Mouse (Mus musculus): ENCODE measurements at regions not wholly inside any gene's neighbourhood (a gene's known extent, or its start where the extent isn't known, plus 50 kb on each side); places are given as distances from the start of the nearest gene placed in this dataset.

DNA sequence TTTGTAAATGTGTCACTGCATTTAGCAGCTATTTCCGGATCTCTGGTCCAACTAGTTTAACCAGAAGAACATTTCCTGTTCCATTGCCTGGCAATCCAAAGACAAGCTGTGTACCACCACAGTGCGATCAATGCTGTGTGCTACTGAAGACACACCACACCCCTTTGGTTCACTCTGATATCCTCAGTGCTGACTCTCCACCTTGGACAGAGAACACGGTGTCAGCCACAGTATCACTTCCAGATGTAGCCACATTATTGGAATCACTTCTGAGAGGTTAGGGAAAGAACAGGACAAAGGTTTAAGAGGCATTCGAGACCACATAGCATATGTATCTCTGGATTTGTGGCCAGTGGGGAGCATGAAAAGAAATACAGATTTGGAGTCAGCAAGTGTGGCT is 264.4 kb upstream of the Cdyl start:
- Histone ChIP-seq H3K27me3 (ENCODE audit: control insufficient read depth, insufficient read depth, low read length) (no peaks in the 10 kb centered on the region), H3K27ac (ENCODE audit: low read depth, low read length) (peak overlapping the region; percentile 46; the same call in 1 of the 2 replicates), H3K36me3 (ENCODE audit: control insufficient read depth, insufficient read depth, low read length) (no peaks in the 10 kb centered on the region), H3K4me2 (no peak overlapping the region; the same call in 1 of the 2 replicates), H3K4me3 (ENCODE audit: low read depth, low read length) (no peak overlapping the region), H3K9ac (ENCODE audit: low read depth, low read length) (no peak overlapping the region), H3K4me1 (ENCODE audit: control insufficient read depth, insufficient read depth, low read length) (peaks cover 9% of the 10 kb centered on the region), H3K9me3 (replicated peaks; ENCODE audit: control insufficient read depth, low read length) (no peaks in the 10 kb centered on the region)
- WGBS (ENCODE audit: insufficient replicate concordance), result 56% methylated on average over 4 of the region's 4 CpGs
- no peak for ATAC-seq (replicated peaks; ENCODE audit: insufficient number of reproducible peaks, low FRiP score, low TSS enrichment)

DNA sequence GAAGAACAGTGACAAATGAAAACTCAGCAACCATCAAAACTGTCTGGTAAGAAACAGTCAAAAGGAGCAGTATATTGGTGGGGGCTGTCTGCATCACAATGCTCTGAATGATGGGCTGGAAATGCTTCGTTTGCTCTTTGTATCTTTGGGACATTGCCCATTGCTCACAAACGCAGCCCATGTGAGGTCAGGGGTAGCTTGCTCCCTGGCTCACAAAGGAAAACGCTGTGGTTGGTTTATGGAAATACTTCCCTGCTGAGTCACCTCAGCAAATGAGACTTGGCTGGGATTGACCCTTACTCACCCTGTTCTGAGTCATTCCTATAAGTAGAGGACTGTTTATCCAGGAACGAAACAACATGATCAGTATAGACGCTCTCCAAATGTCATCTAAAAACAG is 264.0 kb upstream of the Cdyl start:
- Histone ChIP-seq H3K9ac (ENCODE audit: low read depth, low read length) (no peak overlapping the region), H3K4me3 (ENCODE audit: low read depth, low read length) (no peak overlapping the region), H3K27me3 (ENCODE audit: control insufficient read depth, insufficient read depth, low read length) (no peaks in the 10 kb centered on the region), H3K4me1 (ENCODE audit: control insufficient read depth, insufficient read depth, low read length) (peaks cover 9% of the 10 kb centered on the region), H3K9me3 (replicated peaks; ENCODE audit: control insufficient read depth, low read length) (no peaks in the 10 kb centered on the region), H3K36me3 (ENCODE audit: control insufficient read depth, insufficient read depth, low read length) (no peaks in the 10 kb centered on the region), H3K27ac (ENCODE audit: low read depth, low read length) (no peak overlapping the region), H3K4me2 (no peak overlapping the region)
- ATAC-seq (replicated peaks; ENCODE audit: insufficient number of reproducible peaks, low FRiP score, low TSS enrichment), result no peak
- 35% methylated on average over 5 of the region's 5 CpGs for WGBS (ENCODE audit: insufficient replicate concordance)

- H3K27me3 ChIP-seq (ENCODE audit: control insufficient read depth, insufficient read depth, low read length), result no peaks in the 10 kb centered on the region
- no peaks in the 10 kb centered on the region for H3K36me3 ChIP-seq (ENCODE audit: control insufficient read depth, insufficient read depth, low read length)
- H3K4me3 ChIP-seq (ENCODE audit: low read depth, low read length), result no peak overlapping the region
- WGBS (ENCODE audit: insufficient replicate concordance), result 74% methylated on average over 2 of the region's 2 CpGs
- no peak overlapping the region for H3K4me2 ChIP-seq
- no peak for ATAC-seq (replicated peaks; ENCODE audit: insufficient number of reproducible peaks, low FRiP score, low TSS enrichment)
- H3K9me3 ChIP-seq (replicated peaks; ENCODE audit: control insufficient read depth, low read length), result no peaks in the 10 kb centered on the region
- H3K27ac ChIP-seq (ENCODE audit: low read depth, low read length), result no peak overlapping the region
- no peak overlapping the region for H3K9ac ChIP-seq (ENCODE audit: low read depth, low read length)
- peaks cover 9% of the 10 kb centered on the region for H3K4me1 ChIP-seq (ENCODE audit: control insufficient read depth, insufficient read depth, low read length)
These were observed 262.5 kb upstream of the Cdyl start for GRCm38 (mm10) chr13:35397166-35397565.

- no peak overlapping the region for H3K27ac ChIP-seq (ENCODE audit: low read depth, low read length)
- no peak overlapping the region for H3K4me2 ChIP-seq
- no peak overlapping the region for H3K9ac ChIP-seq (ENCODE audit: low read depth, low read length)
- H3K27me3 ChIP-seq (ENCODE audit: control insufficient read depth, insufficient read depth, low read length), result no peaks in the 10 kb centered on the region
- H3K9me3 ChIP-seq (replicated peaks; ENCODE audit: control insufficient read depth, low read length), result no peaks in the 10 kb centered on the region
- H3K4me1 ChIP-seq (ENCODE audit: control insufficient read depth, insufficient read depth, low read length), result peaks cover 9% of the 10 kb centered on the region
- 36% methylated on average over 8 of the region's 8 CpGs for WGBS (ENCODE audit: insufficient replicate concordance)
- H3K4me3 ChIP-seq (ENCODE audit: low read depth, low read length), result no peak overlapping the region
- H3K36me3 ChIP-seq (ENCODE audit: control insufficient read depth, insufficient read depth, low read length), result no peaks in the 10 kb centered on the region
- ATAC-seq (replicated peaks; ENCODE audit: insufficient number of reproducible peaks, low FRiP score, low TSS enrichment), result no peak
These were observed 261.4 kb upstream of the Cdyl start for GRCm38 (mm10) chr13:35398192-35398591.

DNA sequence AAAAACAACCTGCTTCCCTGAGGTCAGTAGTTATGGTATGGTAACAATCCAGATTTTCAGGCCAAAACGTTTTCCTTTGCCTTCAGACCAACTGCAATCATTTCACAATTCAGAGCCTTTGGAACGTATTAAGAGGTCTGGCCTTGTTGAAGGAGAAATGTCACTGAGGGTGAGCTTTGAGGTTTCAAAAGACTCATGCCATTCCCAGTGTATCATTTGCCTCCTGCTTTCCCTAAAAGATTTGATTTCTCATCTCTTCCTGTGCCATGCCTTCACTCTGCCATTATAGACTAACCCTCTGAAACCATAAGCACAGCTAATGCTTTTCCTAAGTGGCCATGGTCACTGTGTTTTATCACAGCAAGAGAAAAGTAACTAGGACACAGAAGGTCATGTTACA is 256.8 kb upstream of the Cdyl start:
- no peak for ATAC-seq (replicated peaks; ENCODE audit: insufficient number of reproducible peaks, low FRiP score, low TSS enrichment)
- Histone ChIP-seq H3K27ac (ENCODE audit: low read depth, low read length) (no peak overlapping the region), H3K9ac (ENCODE audit: low read depth, low read length) (no peak overlapping the region), H3K4me2 (no peak overlapping the region), H3K27me3 (ENCODE audit: control insufficient read depth, insufficient read depth, low read length) (no peaks in the 10 kb centered on the region), H3K4me1 (ENCODE audit: control insufficient read depth, insufficient read depth, low read length) (no peaks in the 10 kb centered on the region), H3K4me3 (ENCODE audit: low read depth, low read length) (no peak overlapping the region), H3K36me3 (ENCODE audit: control insufficient read depth, insufficient read depth, low read length) (no peaks in the 10 kb centered on the region), H3K9me3 (replicated peaks; ENCODE audit: control insufficient read depth, low read length) (no peaks in the 10 kb centered on the region)
- WGBS (ENCODE audit: insufficient replicate concordance), result 81% methylated on average over 2 of the region's 2 CpGs

GRCm38 (mm10) chr13:35404428-35404827 is 255.2 kb upstream of the Cdyl start:
- Histone ChIP-seq H3K27ac (ENCODE audit: low read depth, low read length) (no peak overlapping the region), H3K9ac (ENCODE audit: low read depth, low read length) (no peak overlapping the region), H3K4me3 (ENCODE audit: low read depth, low read length) (no peak overlapping the region), H3K27me3 (ENCODE audit: control insufficient read depth, insufficient read depth, low read length) (no peaks in the 10 kb centered on the region), H3K9me3 (replicated peaks; ENCODE audit: control insufficient read depth, low read length) (no peaks in the 10 kb centered on the region), H3K4me2 (no peak overlapping the region), H3K36me3 (ENCODE audit: control insufficient read depth, insufficient read depth, low read length) (no peaks in the 10 kb centered on the region), H3K4me1 (ENCODE audit: control insufficient read depth, insufficient read depth, low read length) (no peaks in the 10 kb centered on the region)
- WGBS (ENCODE audit: insufficient replicate concordance), result 78% methylated on average over 5 of the region's 5 CpGs
- no peak for ATAC-seq (replicated peaks; ENCODE audit: insufficient number of reproducible peaks, low FRiP score, low TSS enrichment)

DNA sequence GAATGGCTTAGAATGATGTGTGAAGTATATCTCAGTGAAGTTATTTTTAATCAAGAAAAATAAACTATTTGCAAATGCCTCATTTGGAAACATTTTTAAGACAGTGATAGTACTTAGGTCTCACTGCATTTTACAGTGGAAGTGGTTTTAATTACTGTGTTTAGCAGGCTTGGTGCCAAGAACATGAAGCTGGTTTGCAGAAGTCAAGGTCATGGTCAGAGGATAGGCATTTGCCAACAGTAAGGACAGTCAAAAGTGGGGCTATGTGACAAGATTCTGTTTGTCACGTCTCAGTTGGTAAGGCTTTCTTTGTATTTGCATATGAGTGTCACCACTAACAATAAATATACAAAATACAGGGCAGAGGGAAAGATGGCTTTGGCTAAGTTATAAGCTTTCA is 254.2 kb upstream of the Cdyl start:
- Histone ChIP-seq H3K9ac (ENCODE audit: low read depth, low read length) (no peak overlapping the region), H3K4me3 (ENCODE audit: low read depth, low read length) (no peak overlapping the region), H3K4me1 (ENCODE audit: control insufficient read depth, insufficient read depth, low read length) (no peaks in the 10 kb centered on the region), H3K27ac (ENCODE audit: low read depth, low read length) (no peak overlapping the region), H3K36me3 (ENCODE audit: control insufficient read depth, insufficient read depth, low read length) (no peaks in the 10 kb centered on the region), H3K27me3 (ENCODE audit: control insufficient read depth, insufficient read depth, low read length) (no peaks in the 10 kb centered on the region), H3K4me2 (no peak overlapping the region), H3K9me3 (replicated peaks; ENCODE audit: control insufficient read depth, low read length) (no peaks in the 10 kb centered on the region)
- WGBS (ENCODE audit: insufficient replicate concordance), result 61% methylated on average over 1 of the region's 1 CpGs
- ATAC-seq (replicated peaks; ENCODE audit: insufficient number of reproducible peaks, low FRiP score, low TSS enrichment), result no peak

- H3K27me3 ChIP-seq (ENCODE audit: control insufficient read depth, insufficient read depth, low read length), result no peaks in the 10 kb centered on the region
- no peaks in the 10 kb centered on the region for H3K9me3 ChIP-seq (replicated peaks; ENCODE audit: control insufficient read depth, low read length)
- H3K36me3 ChIP-seq (ENCODE audit: control insufficient read depth, insufficient read depth, low read length), result no peaks in the 10 kb centered on the region
- no peak overlapping the region for H3K27ac ChIP-seq (ENCODE audit: low read depth, low read length)
- 76% methylated on average over 4 of the region's 4 CpGs for WGBS (ENCODE audit: insufficient replicate concordance)
- no peaks in the 10 kb centered on the region for H3K4me1 ChIP-seq (ENCODE audit: control insufficient read depth, insufficient read depth, low read length)
- ATAC-seq (replicated peaks; ENCODE audit: insufficient number of reproducible peaks, low FRiP score, low TSS enrichment), result no peak
- H3K4me2 ChIP-seq, result no peak overlapping the region
- no peak overlapping the region for H3K9ac ChIP-seq (ENCODE audit: low read depth, low read length)
- H3K4me3 ChIP-seq (ENCODE audit: low read depth, low read length), result no peak overlapping the region
These were observed 242.1 kb upstream of the Cdyl start for GRCm38 (mm10) chr13:35417500-35417899.

DNA sequence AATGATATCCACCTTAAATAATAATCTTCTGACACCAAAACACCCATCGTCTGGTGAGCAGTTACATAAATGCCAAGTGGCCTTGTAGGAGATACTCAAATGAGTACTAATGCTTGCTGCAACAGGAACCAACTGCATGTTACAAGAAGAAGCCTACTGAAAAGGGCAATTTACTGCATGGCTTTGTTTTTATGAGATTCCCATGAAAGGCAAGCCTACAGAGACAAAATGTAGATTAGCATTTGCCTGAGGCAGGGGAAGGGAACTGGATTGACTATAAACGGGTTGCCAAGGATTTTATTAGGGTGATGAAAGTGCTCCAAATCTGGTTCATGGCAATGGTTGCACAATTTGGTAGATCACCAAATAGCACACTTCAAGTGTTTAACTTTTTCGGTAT is 239.6 kb upstream of the Cdyl start:
- H3K4me2 ChIP-seq, result no peak overlapping the region
- no peaks in the 10 kb centered on the region for H3K4me1 ChIP-seq (ENCODE audit: control insufficient read depth, insufficient read depth, low read length)
- H3K9me3 ChIP-seq (replicated peaks; ENCODE audit: control insufficient read depth, low read length), result no peaks in the 10 kb centered on the region
- 75% methylated on average over 3 of the region's 3 CpGs for WGBS (ENCODE audit: insufficient replicate concordance)
- ATAC-seq (replicated peaks; ENCODE audit: insufficient number of reproducible peaks, low FRiP score, low TSS enrichment), result no peak
- H3K27ac ChIP-seq (ENCODE audit: low read depth, low read length), result no peak overlapping the region
- H3K27me3 ChIP-seq (ENCODE audit: control insufficient read depth, insufficient read depth, low read length), result no peaks in the 10 kb centered on the region
- H3K4me3 ChIP-seq (ENCODE audit: low read depth, low read length), result no peak overlapping the region
- H3K36me3 ChIP-seq (ENCODE audit: control insufficient read depth, insufficient read depth, low read length), result no peaks in the 10 kb centered on the region
- H3K9ac ChIP-seq (ENCODE audit: low read depth, low read length), result no peak overlapping the region
